Mouse (Mus musculus): ENCODE data around the gene Trim2. TPM values are rescaled to one million over a fixed set of nuclear protein-coding genes. Genes with fewer than 3 reads are reported as not detected.

The Trim2 gene
- total and polyA plus RNA-seq, 3 experiments, result 2.4 to 3.3 (median 2.5) TPM

DNA sequence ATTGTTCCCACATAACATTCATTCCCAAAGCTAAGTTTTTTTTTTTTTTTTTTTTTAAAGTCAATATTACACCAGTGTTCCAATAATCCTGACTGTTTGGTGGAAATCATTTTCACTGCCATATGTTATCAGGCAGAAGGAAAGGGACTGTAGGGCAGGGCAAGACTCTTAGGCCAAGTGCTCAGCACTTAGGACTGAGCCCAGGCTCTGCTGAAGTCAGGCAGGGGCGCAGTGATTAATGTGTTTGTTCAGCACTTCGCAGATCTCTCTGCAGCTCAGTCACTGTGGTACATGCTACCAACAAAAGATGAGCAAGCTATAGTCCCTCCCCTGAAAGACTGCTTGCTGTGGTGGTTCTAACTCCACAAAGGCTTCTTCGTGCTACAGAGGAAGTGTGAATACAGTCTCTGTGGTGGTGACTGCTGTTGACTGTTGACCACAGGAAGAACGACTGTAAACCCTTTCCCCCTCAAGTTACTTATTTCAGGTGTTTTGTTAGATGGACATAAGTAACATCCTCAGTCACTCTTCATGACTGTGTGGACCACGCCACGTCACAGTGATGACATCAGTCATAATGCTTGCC, 180.9 kb downstream of the Trim2 start:
- dilution Hi-C loops (cut with MboI; ENCODE audit: extremely low pct_ligation_motif_present, extremely low pct_unique_long_range_greater_than_20kb, low sequenced_read_pairs), result no loop called here
- Histone ChIP-seq H3K79me2 (replicated peaks; ENCODE audit: control insufficient read depth, extremely low read depth, insufficient read depth, poor library complexity, severe bottlenecking) (no peaks in the 10 kb centered on the region), H3K9me3 (replicated peaks; ENCODE audit: low read length) (no peaks in the 10 kb centered on the region), H3K27ac (ENCODE audit: insufficient read depth, low read depth) (no peak overlapping the region), H3K4me3 (replicated peaks in 1 of 3; ENCODE audit: low read depth in 2 of 3, low read length in 2 of 3, poor library complexity in 1 of 3) (no peak overlapping the region), H3K4me1 (ENCODE audit: control insufficient read depth in 1 of 2, insufficient read depth in 2 of 2) (peaks cover 8 to 30% of the 10 kb centered on the region in 2 experiments; a peak in 3 of 4 replicates), H3K9ac (ENCODE audit: insufficient read depth, low read depth) (no peak overlapping the region), H3K4me2 (ENCODE audit: insufficient read depth, low read depth, poor library complexity, severe bottlenecking) (no peak overlapping the region; the same call in 1 of the 2 replicates), H3K27me3 (replicated peaks) (no peaks in the 10 kb centered on the region), H3K36me3 (replicated peaks in 1 of 2; ENCODE audit: control insufficient read depth in 1 of 2, insufficient read depth in 1 of 2, low read length in 1 of 2) (peaks cover 0 to 4% of the 10 kb centered on the region in 2 experiments)
- TF ChIP-seq NELFE (IDR thresholded peaks at IDR 0.05; ENCODE audit: low read depth, low read length), result no peak
- TF ChIP-seq ZKSCAN1 (IDR thresholded peaks at IDR 0.05; ENCODE audit: borderline replicate concordance, low read depth, low read length), result no peak
- TF ChIP-seq MAX (IDR thresholded peaks at IDR 0.05; ENCODE audit: low read length), result no peak
- TF ChIP-seq PAX5 (IDR thresholded peaks at IDR 0.05; ENCODE audit: low read length), result no peak
- TF ChIP-seq POLR2A (IDR thresholded peaks at IDR 0.05; ENCODE audit: low read depth, low read length), result no peak
- TF ChIP-seq TCF12 (IDR thresholded peaks at IDR 0.05; ENCODE audit: low read depth, low read length), result no peak
- TF ChIP-seq ZMIZ1 (IDR thresholded peaks at IDR 0.05; ENCODE audit: low read depth, low read length), result no peak
- TF ChIP-seq JUN (IDR thresholded peaks at IDR 0.05; ENCODE audit: insufficient read depth, low read depth, low read length), result no peak
- TF ChIP-seq JUND (conservative IDR thresholded peaks at IDR 0.05; ENCODE audit: low read depth, low read length), result no peak
- TF ChIP-seq ZC3H11A (IDR thresholded peaks at IDR 0.05; ENCODE audit: low read depth, low read length), result no peak
- TF ChIP-seq MXI1 (IDR thresholded peaks at IDR 0.05; ENCODE audit: low read depth, low read length), result no peak
- peak; percentile 21 for DNase-seq (ENCODE audit: extremely low read depth)
- in situ Hi-C loops (cut with MboI; ENCODE audit: low pct_ligation_motif_present, low pct_unique_long_range_greater_than_20kb, low sequenced_read_pairs), result no loop called here

- in situ Hi-C loops (cut with MboI; ENCODE audit: low pct_ligation_motif_present, low pct_unique_long_range_greater_than_20kb, low sequenced_read_pairs) (loop anchor here (25.0 kb wide), 1 partner anchor 186 kb away; no protein-coding TSS in a partner anchor), dilution Hi-C loops (cut with MboI; ENCODE audit: extremely low pct_ligation_motif_present, extremely low pct_unique_long_range_greater_than_20kb, low sequenced_read_pairs) (no loop called here)
- no peaks in the 10 kb centered on the region for H3K9me3 ChIP-seq (replicated peaks; ENCODE audit: low read length)
- no peak overlapping the region for H3K27ac ChIP-seq (ENCODE audit: insufficient read depth, low read depth)
- peak; percentile 36 to 86; a peak in 3 of 4 replicates for TF ChIP-seq CTCF (conservative IDR thresholded peaks at IDR 0.05 in 1 of 2, IDR thresholded peaks at IDR 0.05 in 1 of 2; ENCODE audit: low read depth in 2 of 2, low read length in 2 of 2)
- TF ChIP-seq RAD21 (IDR thresholded peaks at IDR 0.05; ENCODE audit: low read depth, low read length), result peak; percentile 88
- no peak for TF ChIP-seq MEF2A (IDR thresholded peaks at IDR 0.05; ENCODE audit: borderline replicate concordance, low read depth, low read length)
- peak; percentile 93 for TF ChIP-seq SMC3 (IDR thresholded peaks at IDR 0.05; ENCODE audit: low read depth, low read length)
- peak; percentile 36; the same call in 1 of the 2 replicates for TF ChIP-seq ZC3H11A (IDR thresholded peaks at IDR 0.05; ENCODE audit: low read depth, low read length)
- TF ChIP-seq E2F4 (IDR thresholded peaks at IDR 0.05; ENCODE audit: insufficient replicate concordance, low read depth, low read length), result no peak
- H3K36me3 ChIP-seq (replicated peaks in 1 of 2; ENCODE audit: control insufficient read depth in 1 of 2, insufficient read depth in 1 of 2, low read length in 1 of 2), result peaks cover 0 to 5% of the 10 kb centered on the region in 2 experiments
- DNase-seq (ENCODE audit: extremely low read depth), result peak; percentile 46
- H3K4me2 ChIP-seq (ENCODE audit: insufficient read depth, low read depth, poor library complexity, severe bottlenecking), result no peak overlapping the region
- H3K27me3 ChIP-seq (replicated peaks), result no peaks in the 10 kb centered on the region
- no peak overlapping the region for H3K9ac ChIP-seq (ENCODE audit: insufficient read depth, low read depth)
- no peaks in the 10 kb centered on the region for H3K79me2 ChIP-seq (replicated peaks; ENCODE audit: control insufficient read depth, extremely low read depth, insufficient read depth, poor library complexity, severe bottlenecking)
- H3K4me3 ChIP-seq (replicated peaks in 1 of 3; ENCODE audit: low read depth in 2 of 3, low read length in 2 of 3, poor library complexity in 1 of 3), result no peak overlapping the region
- H3K4me1 ChIP-seq (ENCODE audit: control insufficient read depth in 1 of 2, insufficient read depth in 2 of 2), result peaks cover 8 to 25% of the 10 kb centered on the region in 2 experiments; a peak in 3 of 4 replicates
These were observed 183.2 kb downstream of the Trim2 start for GRCm38 (mm10) chr3:84123461-84123860.

All from CH12.LX (cell line).